Mouse (Mus musculus) testis, adult 2 months (tissue): ENCODE results near the gene Pam.

Source experiments
- CTCF ChIP-seq: fragments of 200-500 bp; IDR thresholded peaks from 2 replicates; pipeline ENCODE4 v1.5.1; 2012; ENCODE audit warnings: low read depth, mild to moderate bottlenecking, inconsistent platforms, low read length, moderate library complexity; ENCODE audit not compliant: control insufficient read depth, insufficient read depth, insufficient replicate concordance
- POLR2A ChIP-seq: fragments of 200-500 bp; IDR thresholded peaks from 2 replicates; pipeline ENCODE4 v1.6.1; 2012; ENCODE audit warnings: low read depth, mild to moderate bottlenecking, inconsistent platforms, low read length, moderate library complexity; ENCODE audit not compliant: control insufficient read depth

DNA sequence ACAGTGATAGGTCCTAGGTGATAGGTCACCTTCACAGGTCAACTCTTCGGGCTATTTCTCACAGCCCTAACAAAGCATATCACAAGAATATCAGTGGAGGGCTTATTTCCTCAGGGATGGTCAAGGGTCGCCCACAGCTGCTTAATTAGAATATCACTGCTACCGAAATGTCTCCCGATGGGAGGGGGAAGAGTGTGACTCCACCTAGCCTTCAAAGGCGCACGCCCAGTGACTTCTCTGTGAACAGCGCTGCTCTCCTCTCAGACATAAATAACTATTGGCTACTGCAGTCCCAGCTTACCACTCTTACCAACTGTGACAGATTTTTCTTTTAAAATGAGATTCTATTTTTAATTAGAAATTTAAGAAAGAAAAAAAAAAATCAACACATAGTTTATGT, 334.8 kb downstream of the Pam start:
- no peak for TF ChIP-seq POLR2A
- TF ChIP-seq CTCF = no peak
